Mouse (Mus musculus): ENCODE measurements around the gene Fam187b. TPM values are rescaled to one million over a fixed set of nuclear protein-coding genes. Genes with fewer than 3 reads are reported as not detected.
"Not testable (repeated sequence)": the region's sequence is repeated elsewhere in the genome, so short reads cannot be mapped to it uniquely, and the experiment has no call there.

The Fam187b gene
- 1.4 and 2.0 TPM in 2 replicates for polyA plus RNA-seq (2016; fragmentation: Nextera tagmentation; extraction: Ambion mirVana)

GRCm38 (mm10) chr7:30973501-30974289 is at the start of gene Fam187b:
Gene Fam187b (plus strand): TSS chr7:30973790.
- Histone ChIP-seq H3K4me3 (peak within 1 kb of the TSS; percentile 39), H3K4me2 (replicated peaks) (peak within 1 kb of the TSS; percentile 58), H3K9me3 (no peaks in the 10 kb centered on the region), H3K27ac (no peak within 1 kb of the TSS), H3K9ac (peak within 1 kb of the TSS; percentile 25; the same call in 1 of the 2 replicates), H3K27me3 (peaks cover 23% of the 10 kb centered on the region), H3K36me3 (no peaks in the 10 kb centered on the region), H3K4me1 (peaks cover 4% of the 10 kb centered on the region; the same call in 1 of the 2 replicates)
- ATAC-seq (ENCODE audit: insufficient number of reproducible peaks, insufficient read depth, low FRiP score, low TSS enrichment), result peak; percentile 80
- WGBS, result under 1% methylated on average over 37 of the region's 37 CpGs

- H3K9ac ChIP-seq, result no peak overlapping the region
- 68% methylated on average over 3 of the region's 3 CpGs for WGBS
- no peak overlapping the region for H3K4me2 ChIP-seq (replicated peaks)
- H3K27me3 ChIP-seq, result no peaks in the 10 kb centered on the region
- no peaks in the 10 kb centered on the region for H3K9me3 ChIP-seq
- no peak for ATAC-seq (ENCODE audit: insufficient number of reproducible peaks, insufficient read depth, low FRiP score, low TSS enrichment)
- H3K27ac ChIP-seq, result no peak overlapping the region
- no peaks in the 10 kb centered on the region for H3K4me1 ChIP-seq
- no peak overlapping the region for H3K4me3 ChIP-seq
- H3K36me3 ChIP-seq, result no peaks in the 10 kb centered on the region
Observed at GRCm38 (mm10) chr7:30924071-30924470, 49.5 kb upstream of the Fam187b start.

GRCm38 (mm10) chr7:30924581-30924980 is 49.0 kb upstream of the Fam187b start, which contains the start of gene Hamp2:
Gene Hamp2 (minus strand): TSS chr7:30924681.
- H3K4me1 ChIP-seq; H3K9me3 ChIP-seq; H3K4me2 ChIP-seq (replicated peaks); H3K9ac ChIP-seq; H3K27ac ChIP-seq; H3K27me3 ChIP-seq; ATAC-seq (ENCODE audit: insufficient number of reproducible peaks, insufficient read depth, low FRiP score, low TSS enrichment); H3K36me3 ChIP-seq; H3K4me3 ChIP-seq: not testable (repeated sequence)
- WGBS, result 72% methylated on average over 2 of the region's 2 CpGs

GRCm38 (mm10) chr7:30935422-30936099 is 38.0 kb upstream of the Fam187b start:
- H3K4me3 ChIP-seq; H3K4me2 ChIP-seq (replicated peaks); H3K27me3 ChIP-seq; H3K36me3 ChIP-seq; H3K9me3 ChIP-seq; H3K27ac ChIP-seq; H3K4me1 ChIP-seq; ATAC-seq (ENCODE audit: insufficient number of reproducible peaks, insufficient read depth, low FRiP score, low TSS enrichment); H3K9ac ChIP-seq: not testable (repeated sequence)
- 62% methylated on average over 6 of the region's 6 CpGs for WGBS

- H3K36me3 ChIP-seq; H3K4me2 ChIP-seq (replicated peaks); H3K9me3 ChIP-seq; H3K9ac ChIP-seq; H3K4me1 ChIP-seq; H3K4me3 ChIP-seq; ATAC-seq (ENCODE audit: insufficient number of reproducible peaks, insufficient read depth, low FRiP score, low TSS enrichment); H3K27me3 ChIP-seq; H3K27ac ChIP-seq: not testable (repeated sequence)
- 65% methylated on average over 1 of the region's 1 CpGs for WGBS
Observed at GRCm38 (mm10) chr7:30940070-30940469, 33.5 kb upstream of the Fam187b start.

- 51% methylated on average over 3 of the region's 3 CpGs for WGBS
- H3K9ac ChIP-seq, H3K9me3 ChIP-seq: not testable (repeated sequence)
Observed at GRCm38 (mm10) chr7:30942365-30942764, 31.2 kb upstream of the Fam187b start.

GRCm38 (mm10) chr7:30943909-30944635 is 29.5 kb upstream of the Fam187b start, which contains the start of gene Hamp:
Gene Hamp (minus strand): TSS chr7:30944032.
- 69% methylated on average over 9 of the region's 9 CpGs for WGBS
- no peaks in the 10 kb centered on the region for H3K9me3 ChIP-seq
- no peak for ATAC-seq (ENCODE audit: insufficient number of reproducible peaks, insufficient read depth, low FRiP score, low TSS enrichment)
- H3K4me1 ChIP-seq, result no peaks in the 10 kb centered on the region
- no peaks in the 10 kb centered on the region for H3K27me3 ChIP-seq
- H3K36me3 ChIP-seq, result peaks cover 18% of the 10 kb centered on the region
- H3K27ac ChIP-seq, result no peak within 1 kb of the TSS
- no peak within 1 kb of the TSS for H3K9ac ChIP-seq
- no peak within 1 kb of the TSS for H3K4me3 ChIP-seq
- H3K4me2 ChIP-seq (replicated peaks), result no peak within 1 kb of the TSS

More at GRCm38 (mm10) chr7:30942365-30942764, 31.2 kb upstream of the Fam187b start:
- peaks cover 14% of the 10 kb centered on the region for H3K36me3 ChIP-seq
- H3K4me2 ChIP-seq (replicated peaks); H3K4me3 ChIP-seq; H3K27ac ChIP-seq; H3K27me3 ChIP-seq; H3K4me1 ChIP-seq; ATAC-seq (ENCODE audit: insufficient number of reproducible peaks, insufficient read depth, low FRiP score, low TSS enrichment): not testable (repeated sequence)

GRCm38 (mm10) chr7:30944706-30945105 is 28.9 kb upstream of the Fam187b start:
- not testable (repeated sequence) for H3K4me1 ChIP-seq; H3K4me3 ChIP-seq; H3K27me3 ChIP-seq; H3K9ac ChIP-seq; H3K4me2 ChIP-seq (replicated peaks); H3K27ac ChIP-seq; H3K9me3 ChIP-seq; ATAC-seq (ENCODE audit: insufficient number of reproducible peaks, insufficient read depth, low FRiP score, low TSS enrichment)
- 77% methylated on average over 2 of the region's 2 CpGs for WGBS
- peaks cover 23% of the 10 kb centered on the region for H3K36me3 ChIP-seq

- H3K36me3 ChIP-seq, result peaks cover 31% of the 10 kb centered on the region
- WGBS, result 91% methylated on average over 7 of the region's 7 CpGs
- ATAC-seq (ENCODE audit: insufficient number of reproducible peaks, insufficient read depth, low FRiP score, low TSS enrichment); H3K4me3 ChIP-seq; H3K4me1 ChIP-seq; H3K9me3 ChIP-seq; H3K27me3 ChIP-seq; H3K9ac ChIP-seq; H3K4me2 ChIP-seq (replicated peaks); H3K27ac ChIP-seq: not testable (repeated sequence)
Observed at GRCm38 (mm10) chr7:30945466-30945865, 28.1 kb upstream of the Fam187b start.

- H3K9me3 ChIP-seq, result no peaks in the 10 kb centered on the region
- H3K36me3 ChIP-seq, result peaks cover 35% of the 10 kb centered on the region
- H3K4me2 ChIP-seq (replicated peaks), result no peak overlapping the region
- WGBS, result 93% methylated on average over 7 of the region's 7 CpGs
- H3K4me1 ChIP-seq, result no peaks in the 10 kb centered on the region
- no peak overlapping the region for H3K27ac ChIP-seq
- no peak overlapping the region for H3K4me3 ChIP-seq
- H3K9ac ChIP-seq, result no peak overlapping the region
- no peak for ATAC-seq (ENCODE audit: insufficient number of reproducible peaks, insufficient read depth, low FRiP score, low TSS enrichment)
- no peaks in the 10 kb centered on the region for H3K27me3 ChIP-seq
Observed at GRCm38 (mm10) chr7:30945876-30946275, 27.7 kb upstream of the Fam187b start.

GRCm38 (mm10) chr7:30949902-30950301 is 23.7 kb upstream of the Fam187b start:
- H3K4me1 ChIP-seq; H3K4me2 ChIP-seq (replicated peaks); H3K4me3 ChIP-seq; H3K9ac ChIP-seq; H3K9me3 ChIP-seq; ATAC-seq (ENCODE audit: insufficient number of reproducible peaks, insufficient read depth, low FRiP score, low TSS enrichment); H3K27ac ChIP-seq; H3K27me3 ChIP-seq: not testable (repeated sequence)
- peaks cover 73% of the 10 kb centered on the region for H3K36me3 ChIP-seq
- 80% methylated on average over 3 of the region's 3 CpGs for WGBS

Measured in embryonic facial prominence, embryonic 12.5 days (tissue).